8 mouse cellular contexts compared by ENCODE assay signal in the genomic region with DNA sequence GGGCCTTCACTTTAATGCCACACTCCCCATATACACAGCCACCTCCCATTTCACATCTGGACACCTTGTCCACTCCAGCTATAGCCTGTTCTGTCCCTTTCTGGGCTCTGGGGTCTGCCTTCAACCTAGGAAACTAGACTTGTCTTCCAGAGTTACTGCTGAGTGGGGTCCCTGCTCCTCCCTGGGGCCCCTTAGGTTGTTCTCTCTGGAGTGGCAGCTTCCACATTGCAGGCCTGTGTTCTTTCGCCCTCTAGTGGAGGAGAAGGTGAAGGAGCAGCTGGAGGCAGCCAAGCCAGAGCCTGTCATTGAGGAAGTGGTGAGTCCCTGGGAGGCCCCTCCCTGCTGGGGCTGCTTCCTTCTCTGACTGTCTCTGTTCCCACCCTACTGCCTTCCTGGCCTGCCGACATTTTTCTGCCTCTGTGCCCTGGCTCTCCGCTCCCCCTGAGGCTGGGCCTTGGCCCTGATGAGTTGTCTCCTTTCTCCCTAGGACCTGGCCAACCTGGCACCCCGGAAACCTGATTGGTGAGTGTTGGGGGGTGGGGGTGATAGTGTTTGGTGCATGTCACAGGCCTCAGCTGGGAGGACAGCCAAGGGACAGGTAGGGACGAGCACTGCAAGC. TPM values are rescaled to one million over a fixed set of nuclear protein-coding genes. Genes with fewer than 3 reads are reported as not detected.
DNase-seq lines count a peak whose midpoint lies in the region.

No protein-coding gene starts in this region.

- DNase-seq in MEL-GATA-1-ER (ENCODE audit: extremely low read depth, low read depth) = peak; percentile 70
- peak; percentile 86 for DNase-seq in cerebellum, adult 9-10 months
- peak; percentile 63 to 89 for DNase-seq in frontal cortex, adult 2 months (ENCODE audit: extremely low spot score in 1 of 2, low spot score in 1 of 2)
- DNase-seq in hindbrain, embryonic 10.5 days (ENCODE audit: low spot score) = peak; percentile 78
- peak; percentile 80 to 81 for DNase-seq in layer of hippocampus, postnatal 10 days (ENCODE audit: low spot score in 2 of 2)
- peak; percentile 92 for DNase-seq in lung, postnatal 10 days
- DNase-seq in ovary, postnatal 14 days (ENCODE audit: low spot score) = peak; percentile 63
- peak; percentile 89 for DNase-seq in thymus, postnatal 14 days

- H3K4me3 ChIP-seq in hindbrain, embryonic 10.5 days = peak overlapping the region; percentile 18; the same call in 1 of the 2 replicates

- H3K4me1 ChIP-seq in hindbrain, embryonic 10.5 days (replicated peaks) = peaks cover 14% of the 10 kb centered on the region

- no peaks in the 10 kb centered on the region for H3K27me3 ChIP-seq in hindbrain, embryonic 10.5 days (ENCODE audit: insufficient read depth, poor library complexity, severe bottlenecking)

- peaks cover 60% of the 10 kb centered on the region for H3K36me3 ChIP-seq in hindbrain, embryonic 10.5 days

- no peaks in the 10 kb centered on the region for H3K9me3 ChIP-seq in hindbrain, embryonic 10.5 days

- WGBS in hindbrain, embryonic 10.5 days = 42% methylated on average over 5 of the region's 5 CpGs

- H3K27ac ChIP-seq in hindbrain, embryonic 10.5 days = peak overlapping the region; percentile 26; the same call in 1 of the 2 replicates

RNA-seq across cellular contexts. Expression of a gene that starts 31.9 kb away (rescaled TPM):
- polyA plus RNA-seq in frontal cortex, adult 2 months (2012; rRNA removed) = 0.32 and 0.46 TPM in 2 replicates
- polyA plus RNA-seq in hindbrain, embryonic 10.5 days (2016; fragmentation: Nextera tagmentation; extraction: Ambion mirVana) = 2.0 TPM in 1 of 2 replicates, not detected in the other
- total RNA-seq in layer of hippocampus, postnatal 10 days (2021) = under 1 TPM; 0.49 to 0.75 TPM

RNA-seq across cellular contexts. Expression of a gene that starts 37.2 kb away (rescaled TPM):
- polyA plus RNA-seq in frontal cortex, adult 2 months (2012; rRNA removed) = 6.9 and 9.1 TPM in 2 replicates
- 31.6 and 38.7 TPM in 2 replicates for polyA plus RNA-seq in hindbrain, embryonic 10.5 days (2016; fragmentation: Nextera tagmentation; extraction: Ambion mirVana)
- 1 to 10 TPM; 6.7 to 7.6 TPM for total RNA-seq in layer of hippocampus, postnatal 10 days (2021)

RNA-seq across cellular contexts. Expression of a gene that starts 53.4 kb away (rescaled TPM):
- 105 and 106 TPM in 2 replicates for polyA plus RNA-seq in frontal cortex, adult 2 months (2012; rRNA removed)
- polyA plus RNA-seq in hindbrain, embryonic 10.5 days (2016; fragmentation: Nextera tagmentation; extraction: Ambion mirVana) = 173 and 180 TPM in 2 replicates
- 10 to 100 TPM; 46.7 to 49.7 TPM for total RNA-seq in layer of hippocampus, postnatal 10 days (2021)

RNA-seq across cellular contexts. Expression of a gene that starts 55.8 kb away (rescaled TPM):
- 22.4 and 24.5 TPM in 2 replicates for polyA plus RNA-seq in frontal cortex, adult 2 months (2012; rRNA removed)
- polyA plus RNA-seq in hindbrain, embryonic 10.5 days (2016; fragmentation: Nextera tagmentation; extraction: Ambion mirVana) = 1.4 and 1.7 TPM in 2 replicates
- total RNA-seq in layer of hippocampus, postnatal 10 days (2021) = 1 to 10 TPM; 9.1 to 9.8 TPM

Comparison
In these comparisons a context has a peak if more than half of its experiments do, and no peak if none do; other contexts are left out.
1. Peak in every context shown above with its lines: DNase-seq, H3K4me3 ChIP-seq and H3K27ac ChIP-seq.